Mouse (Mus musculus) megakaryocyte progenitor cell, adult 5-6 weeks (primary cell): Measurements from ENCODE around the gene Fbp2. TPM values are rescaled to one million over a fixed set of nuclear protein-coding genes. Genes with fewer than 3 reads are reported as not detected.
A peak's percentile ranks its signal among the peaks of the same experiment; 100 is the strongest.

Experiments used
- ATAC-seq: replicated peaks from 2 replicates; pipeline ENCODE4 v1.8.0; 2016; ENCODE audit warnings: mild to moderate bottlenecking, moderate TSS enrichment, inconsistent platforms; ENCODE audit not compliant: poor library complexity
- total RNA-seq, 2 experiments: library from RNA; stranded (forward) in 1 of 2; stranded (reverse) in 1 of 2; fragments of 157-497, 149-512 nt in 1 of 2; fragments of 200-1000 nt in 1 of 2; gene quantifications; 2 replicates each; pipeline versions ENCODE4 v1.2.3 to v1.2.4; 2015 to 2017

The Fbp2 gene
- not detected in 2 replicates for total RNA-seq (2015)
- total RNA-seq (2017) = not detected in 2 replicates

DNA sequence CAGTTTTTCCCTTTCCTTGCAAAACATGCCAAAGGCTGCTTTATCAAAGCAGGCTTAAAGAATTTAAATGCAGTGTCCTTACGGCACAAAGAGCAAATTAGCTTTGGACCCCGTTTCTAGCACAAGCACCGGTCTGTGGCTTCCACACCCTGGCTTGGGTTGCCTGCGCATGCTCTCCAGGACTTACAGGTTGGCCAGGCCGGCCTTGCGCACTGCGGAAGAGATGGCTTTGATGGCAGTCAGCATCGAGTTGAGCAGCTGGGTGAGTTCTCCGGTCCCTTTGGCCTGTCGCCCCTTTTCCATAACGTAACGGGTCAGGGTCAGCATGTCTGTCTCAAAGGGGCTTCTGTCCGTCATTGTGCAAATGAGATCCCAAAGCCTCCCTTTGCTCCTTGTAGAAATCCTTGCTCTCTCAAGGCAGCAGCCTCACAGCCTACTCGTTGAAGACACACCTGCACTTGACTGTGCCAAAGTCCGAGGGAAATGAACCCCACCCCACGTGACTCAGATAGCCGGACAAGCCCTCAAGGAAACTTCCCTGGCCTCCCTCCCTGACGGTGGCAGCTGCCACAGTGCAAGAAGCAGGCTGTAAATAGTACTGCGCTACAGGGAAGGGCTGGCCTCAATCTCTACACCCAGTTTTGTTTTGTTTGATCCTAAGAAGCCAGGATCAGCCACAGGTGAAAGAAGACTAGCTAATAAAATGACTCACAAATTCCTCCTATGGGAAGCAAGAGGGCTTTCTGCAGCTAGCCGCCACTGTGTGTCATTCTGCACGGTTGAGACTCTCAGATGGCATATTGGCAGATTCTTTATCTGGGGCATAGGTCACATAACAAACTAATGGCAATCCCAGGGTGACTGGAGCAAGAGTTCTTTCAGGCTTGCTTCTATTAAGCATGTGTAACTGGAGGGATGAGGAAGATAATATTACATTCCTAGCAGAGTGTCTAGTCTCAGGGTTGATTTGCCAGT lies at the start of gene Fbp2:
Gene Fbp2, minus strand, starts transcription at position 482 of the 975 bp plus-strand sequence.
- no peak for ATAC-seq

- ATAC-seq = no peak
Observed at GRCm38 (mm10) chr13:62907527-62908162, 49.4 kb upstream of the Fbp2 start.

DNA sequence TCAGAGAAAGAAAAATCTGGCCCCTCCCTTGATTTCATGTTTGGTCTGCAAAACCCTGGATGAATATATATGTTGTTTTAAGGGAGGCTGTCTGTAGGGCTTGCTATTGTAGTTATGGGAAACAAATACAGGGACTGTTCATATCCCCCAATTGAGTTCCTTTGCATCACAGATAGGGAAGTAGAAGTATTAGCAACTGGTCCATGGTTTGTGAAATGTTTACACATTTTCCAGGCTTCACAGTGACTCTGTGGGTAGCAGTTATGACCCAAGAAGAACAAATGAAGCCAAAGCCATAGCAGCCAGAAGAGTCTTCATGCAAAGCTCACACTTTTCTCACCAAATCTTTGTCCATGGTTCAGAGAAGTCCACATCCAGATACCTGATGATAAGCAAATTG lies 42.9 kb upstream of the Fbp2 start:
- peak; percentile 50; the same call in 1 of the 2 replicates for ATAC-seq

- no peak for ATAC-seq
Observed at GRCm38 (mm10) chr13:62897927-62898646, 39.9 kb upstream of the Fbp2 start.

GRCm38 (mm10) chr13:62893044-62893842 lies 35.0 kb upstream of the Fbp2 start:
- ATAC-seq = peak; percentile 75

- no peak for ATAC-seq
Observed at GRCm38 (mm10) chr13:62889311-62889710, 31.1 kb upstream of the Fbp2 start.

- ATAC-seq = peak; percentile 96
Observed at GRCm38 (mm10) chr13:62887712-62888441, 29.7 kb upstream of the Fbp2 start, which contains the start of gene Fbp1. TSS of gene Fbp1 (minus strand) at chr13:62888282.

GRCm38 (mm10) chr13:62884536-62884935 lies 26.3 kb upstream of the Fbp2 start:
- no peak for ATAC-seq

- no peak for ATAC-seq
Observed at GRCm38 (mm10) chr13:62883925-62884324, 25.7 kb upstream of the Fbp2 start.

DNA sequence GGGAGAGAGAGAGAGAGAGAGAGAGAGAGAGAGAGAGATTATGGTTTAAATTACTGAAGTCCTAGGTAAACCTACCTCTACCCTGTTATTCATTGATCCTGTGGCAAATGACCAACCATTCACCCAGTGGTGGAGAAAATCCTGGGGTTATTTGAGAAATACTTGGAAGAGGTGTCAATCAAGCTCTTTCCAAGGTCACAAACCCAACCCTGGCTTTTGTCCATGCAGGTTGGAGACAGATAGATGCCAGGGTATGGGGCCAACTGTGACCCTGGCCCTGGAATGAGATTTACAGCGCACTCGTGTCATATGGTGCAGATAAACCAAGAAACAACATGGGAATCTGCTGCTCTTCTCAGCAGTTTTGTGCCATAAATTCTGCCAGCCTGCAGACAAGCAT lies 25.2 kb upstream of the Fbp2 start:
- ATAC-seq = no peak

DNA sequence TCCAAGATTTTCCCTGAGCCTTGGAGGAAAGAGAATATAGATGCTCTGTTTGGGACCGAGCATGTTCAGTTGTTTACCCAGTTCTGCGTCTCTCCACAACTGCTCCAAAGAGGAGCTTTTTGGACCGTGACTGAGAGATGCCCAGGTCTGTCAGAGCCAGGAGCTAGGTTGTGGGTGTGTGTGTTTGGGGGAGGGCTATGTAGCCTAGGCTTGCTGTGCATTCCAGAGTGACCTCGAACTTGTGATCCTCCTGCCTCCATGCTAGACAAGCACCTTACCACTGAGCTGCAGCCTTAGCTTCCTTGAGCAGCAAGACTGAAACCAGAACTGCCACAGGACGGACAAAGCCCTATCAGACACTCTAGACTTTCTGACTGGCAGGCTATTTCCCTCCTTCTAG lies 24.6 kb upstream of the Fbp2 start:
- no peak for ATAC-seq

DNA sequence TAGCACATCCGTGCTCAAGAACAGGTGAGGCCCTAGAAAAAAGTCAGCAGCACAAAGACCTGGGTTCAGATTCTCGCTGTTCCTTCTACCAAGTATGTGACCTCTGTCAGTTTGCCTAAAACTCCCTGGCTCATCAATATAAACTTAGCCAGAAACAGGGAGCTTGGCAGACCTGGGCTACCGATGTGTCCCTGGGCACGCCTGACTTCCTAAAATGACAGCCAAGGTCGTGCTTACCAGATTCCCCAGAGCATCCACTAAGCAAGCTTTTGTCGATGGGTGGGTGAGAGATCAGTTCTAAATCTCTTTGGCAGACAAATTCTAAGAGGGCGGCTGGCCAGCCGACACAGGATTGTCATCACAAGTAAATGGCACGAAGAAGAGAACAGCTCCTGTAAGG lies 23.1 kb upstream of the Fbp2 start:
- ATAC-seq = no peak

GRCm38 (mm10) chr13:62879831-62880615 lies 21.8 kb upstream of the Fbp2 start:
- peak; percentile 87 for ATAC-seq

- ATAC-seq = peak; percentile 6
Observed at GRCm38 (mm10) chr13:62879411-62879810, 21.2 kb upstream of the Fbp2 start.

DNA sequence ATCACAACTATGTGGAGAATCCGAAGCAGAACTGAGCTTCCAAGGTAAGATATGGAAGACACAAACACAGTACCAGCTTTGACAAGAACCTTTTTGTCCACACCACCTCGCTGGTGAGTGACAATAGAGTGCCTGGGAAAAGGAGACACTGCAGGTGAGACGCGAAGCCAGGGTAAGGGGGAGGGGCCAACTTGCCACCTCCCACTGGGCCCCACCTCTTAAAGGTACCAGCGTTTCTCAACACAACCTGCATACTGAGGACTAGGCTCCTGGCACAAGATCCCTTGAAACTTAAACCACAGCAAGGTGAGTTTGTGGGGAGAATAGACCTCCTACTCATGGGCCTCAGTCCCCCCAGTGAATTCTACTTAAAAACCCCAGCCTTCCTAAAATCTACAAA lies 19.0 kb upstream of the Fbp2 start:
- no peak for ATAC-seq

- ATAC-seq = no peak
Observed at GRCm38 (mm10) chr13:62876111-62876510, 17.9 kb upstream of the Fbp2 start.

DNA sequence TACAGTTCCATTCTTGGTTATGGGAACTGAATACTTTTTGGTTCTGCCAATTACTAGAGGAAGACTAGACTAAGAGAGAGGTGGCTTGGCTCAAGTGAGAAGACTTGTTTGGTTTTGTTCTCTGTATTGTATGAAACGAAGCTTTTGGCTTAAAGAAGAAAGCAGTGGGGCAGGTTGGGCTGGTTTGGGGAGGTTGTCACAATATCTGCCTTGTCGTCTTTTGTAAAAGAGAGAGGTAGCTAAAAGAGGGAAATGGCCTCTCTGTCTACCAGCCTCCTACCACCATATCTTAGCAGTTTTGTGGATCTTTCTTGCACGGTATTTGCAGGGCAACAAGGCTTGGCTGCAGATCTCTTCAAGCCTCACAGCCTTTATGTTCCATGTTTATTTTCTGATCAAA lies 14.0 kb upstream of the Fbp2 start:
- no peak for ATAC-seq

GRCm38 (mm10) chr13:62870605-62871004 lies 12.4 kb upstream of the Fbp2 start:
- ATAC-seq = no peak

DNA sequence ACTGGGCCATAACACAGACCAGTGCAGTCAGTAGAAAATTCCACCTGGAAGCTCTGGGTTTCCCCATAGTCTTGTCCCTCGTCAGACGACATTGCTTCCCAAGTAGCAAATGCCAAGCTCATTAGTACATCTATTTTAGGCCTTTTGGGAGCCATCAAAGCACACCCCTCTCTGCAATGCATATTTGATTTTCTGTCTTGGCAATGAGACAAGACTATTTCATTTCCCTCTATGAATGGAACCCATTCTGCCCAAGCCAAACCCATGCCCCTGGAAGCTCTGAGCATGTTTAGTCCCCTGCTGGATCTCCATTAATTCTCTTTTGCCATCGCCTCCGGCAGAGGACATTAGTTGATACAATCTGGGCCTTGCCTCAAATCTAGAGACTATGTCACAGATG lies 8.6 kb upstream of the Fbp2 start:
- no peak for ATAC-seq
